Mouse (Mus musculus) left cerebral cortex, adult 2 months (tissue): ENCODE measurements at regions not wholly inside any gene's neighbourhood (a gene's known extent, or its start where the extent isn't known, plus 50 kb on each side); places are given as distances from the start of the nearest gene placed in this dataset.

Source experiments
- DNase-seq, 2 experiments: peaks; one replicate each; pipeline ENCODE4 v3.0.0; 2021 to 2022; ENCODE audit warnings: low spot score in 2 of 2, mixed read lengths in 1 of 2; ENCODE audit errors: extremely low spot score in 1 of 2
- H3K27ac ChIP-seq: fragments of 200-600 bp; 2 replicates; pipeline ENCODE4 v1.8.1; 2022
- H3K4me3 ChIP-seq: fragments of 200-600 bp; 2 replicates; pipeline ENCODE4 v1.8.1; 2022
- CTCF ChIP-seq: fragments of 200-600 bp; IDR thresholded peaks from 2 replicates; pipeline ENCODE4 v1.8.1; 2022; ENCODE audit warnings: antibody characterized with exemption, mild to moderate bottlenecking, moderate library complexity
- intact Hi-C: fragments of 180-260 bp; cut with DNase I; formaldehyde crosslinking; loops from one replicate; pipeline ENCODE4 v1.15.1; 2025

GRCm38 (mm10) chr1:81912607-81913006 is 320.3 kb upstream of the Gm9747 start:
- TF ChIP-seq CTCF, result no peak
- Histone ChIP-seq H3K27ac (no peak overlapping the region), H3K4me3 (no peak overlapping the region)
- intact Hi-C loops, result no loop called here
- DNase-seq, result no peak

GRCm38 (mm10) chr1:81913561-81913964 is 319.3 kb upstream of the Gm9747 start:
- DNase-seq, result no peak
- Histone ChIP-seq H3K4me3 (no peak overlapping the region), H3K27ac (no peak overlapping the region)
- intact Hi-C loops, result no loop called here
- no peak for TF ChIP-seq CTCF

GRCm38 (mm10) chr1:81916840-81917239 is 316.1 kb upstream of the Gm9747 start:
- no peak for TF ChIP-seq CTCF
- no peak overlapping the region for H3K4me3 ChIP-seq
- DNase-seq, result no peak
- intact Hi-C loops, result no loop called here
- H3K27ac ChIP-seq, result no peak overlapping the region

GRCm38 (mm10) chr1:81927721-81928120 is 305.2 kb upstream of the Gm9747 start:
- intact Hi-C loops, result no loop called here
- TF ChIP-seq CTCF, result no peak
- Histone ChIP-seq H3K27ac (no peak overlapping the region), H3K4me3 (no peak overlapping the region)
- no peak for DNase-seq

GRCm38 (mm10) chr1:81933064-81933463 is 299.8 kb upstream of the Gm9747 start:
- Histone ChIP-seq H3K4me3 (no peak overlapping the region), H3K27ac (no peak overlapping the region)
- TF ChIP-seq CTCF, result no peak
- DNase-seq, result no peak
- intact Hi-C loops, result no loop called here

GRCm38 (mm10) chr1:81945236-81945635 is 287.7 kb upstream of the Gm9747 start:
- intact Hi-C loops, result no loop called here
- no peak for DNase-seq
- TF ChIP-seq CTCF, result no peak
- no peak overlapping the region for H3K4me3 ChIP-seq
- H3K27ac ChIP-seq, result no peak overlapping the region

GRCm38 (mm10) chr1:81950140-81950550 is 282.8 kb upstream of the Gm9747 start:
- intact Hi-C loops, result no loop called here
- no peak overlapping the region for H3K27ac ChIP-seq
- TF ChIP-seq CTCF, result no peak
- no peak overlapping the region for H3K4me3 ChIP-seq
- no peak for DNase-seq

GRCm38 (mm10) chr1:81950853-81951252 is 282.1 kb upstream of the Gm9747 start:
- intact Hi-C loops, result no loop called here
- Histone ChIP-seq H3K27ac (no peak overlapping the region), H3K4me3 (no peak overlapping the region)
- TF ChIP-seq CTCF, result no peak
- DNase-seq, result no peak

GRCm38 (mm10) chr1:81951493-81952011 is 281.4 kb upstream of the Gm9747 start:
- no peak overlapping the region for H3K4me3 ChIP-seq
- no peak for TF ChIP-seq CTCF
- intact Hi-C loops, result no loop called here
- H3K27ac ChIP-seq, result no peak overlapping the region
- no peak for DNase-seq

- no peak for TF ChIP-seq CTCF
- Histone ChIP-seq H3K4me3 (no peak overlapping the region), H3K27ac (no peak overlapping the region)
- intact Hi-C loops, result no loop called here
- DNase-seq, result no peak
Observed at GRCm38 (mm10) chr1:81952095-81952494, 280.8 kb upstream of the Gm9747 start.

- no peak for DNase-seq
- Histone ChIP-seq H3K4me3 (no peak overlapping the region), H3K27ac (no peak overlapping the region)
- TF ChIP-seq CTCF, result no peak
- intact Hi-C loops, result no loop called here
Observed at GRCm38 (mm10) chr1:81954507-81954906, 278.4 kb upstream of the Gm9747 start.

- TF ChIP-seq CTCF, result no peak
- DNase-seq, result no peak
Observed at GRCm38 (mm10) chr1:81967062-81967461, 265.9 kb upstream of the Gm9747 start.

GRCm38 (mm10) chr1:81967746-81968295 is 265.1 kb upstream of the Gm9747 start:
- no peak for DNase-seq
- Histone ChIP-seq H3K4me3 (no peak overlapping the region), H3K27ac (no peak overlapping the region)
- intact Hi-C loops, result no loop called here
- no peak for TF ChIP-seq CTCF

More at GRCm38 (mm10) chr1:81967062-81967461, 265.9 kb upstream of the Gm9747 start:
- intact Hi-C loops, result no loop called here
- H3K27ac ChIP-seq, result no peak overlapping the region
- no peak overlapping the region for H3K4me3 ChIP-seq
